In the genomic region with DNA sequence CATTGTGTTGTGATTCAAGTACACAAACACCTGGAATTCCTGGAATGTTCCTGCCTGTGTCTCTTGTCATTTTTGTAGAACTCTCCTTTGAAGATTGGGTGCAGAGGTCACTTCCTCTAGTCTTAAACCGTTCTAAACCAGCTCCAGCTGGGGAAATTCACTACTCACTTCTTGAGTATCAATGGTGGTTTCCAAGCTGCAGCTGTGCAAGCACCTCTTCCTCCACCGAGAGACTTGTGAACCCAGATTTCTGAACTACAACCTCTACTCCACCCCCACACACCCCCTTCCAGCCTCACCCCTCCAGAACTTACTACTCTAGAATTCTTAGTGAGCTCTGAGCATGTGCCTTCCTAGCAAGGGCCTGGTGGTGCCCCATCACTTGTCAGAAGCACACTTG, we compare ENCODE assay signal across 16 mouse cellular contexts.
A peak's percentile ranks its signal among the peaks of the same experiment; 100 is the strongest.
DNase-seq lines count a peak whose midpoint lies in the region; ATAC-seq lines count a peak whose summit lies in the region.
"Had no signal": no experiment of that assay in that cellular context is flagged by ENCODE, and none has a peak within 500 bp of the region (broad histone marks: within the 10 kb centered on the region; RNA-seq: fewer than 3 reads in every experiment).

No protein-coding gene starts in this region.

- no peaks in the 10 kb centered on the region for H3K9me3 ChIP-seq in kidney, embryonic 15.5 days (replicated peaks)
- H3K9me3 ChIP-seq: hindbrain, embryonic 10.5 days had no signal

- peak; percentile 17 for DNase-seq in kidney, adult 9 months
- peak; percentile 28 for DNase-seq in ES-CJ7 (ENCODE audit: low read depth, low spot score)
- peak; percentile 16 for DNase-seq in forelimb bud, embryonic 11.5 days (ENCODE audit: low read depth, low spot score)
- DNase-seq in thymus, postnatal 14 days, result peak; percentile 54
- no peak for DNase-seq in layer of hippocampus, adult 11-12 months (ENCODE audit: low spot score)
- DNase-seq in cerebellum, adult 18-20 months, result no peak
- DNase-seq in right cerebral cortex, adult 18-20 months, result no peak
- DNase-seq: cerebellum, postnatal 36 days; layer of hippocampus, postnatal 36 days; lung, postnatal 14 days; right cerebral cortex, postnatal 4 days had no signal

- no peak for ATAC-seq in kidney, embryonic 15.5 days (replicated peaks; ENCODE audit: low FRiP score)
- ATAC-seq: forebrain, embryonic 14.5 days had no signal

- H3K4me3 ChIP-seq in kidney, embryonic 15.5 days (replicated peaks), result no peak overlapping the region
- H3K4me3 ChIP-seq: hindbrain, embryonic 10.5 days; myocyte had no signal

- H3K9ac ChIP-seq in kidney, embryonic 15.5 days, result no peak overlapping the region
- H3K9ac ChIP-seq: liver, embryonic 14.5 days had no signal

- H3K27ac ChIP-seq in kidney, embryonic 15.5 days, result no peak overlapping the region
- H3K27ac ChIP-seq: hindbrain, embryonic 10.5 days; liver, embryonic 14.5 days had no signal

- H3K27me3 ChIP-seq in kidney, embryonic 15.5 days, result no peaks in the 10 kb centered on the region

- H3K4me1 ChIP-seq in kidney, embryonic 15.5 days, result peaks cover 11% of the 10 kb centered on the region; the same call in 1 of the 2 replicates

- 29% methylated on average over 2 of the region's 2 CpGs for WGBS in kidney, embryonic 15.5 days

- H3K4me2 ChIP-seq in kidney, embryonic 15.5 days, result no peak overlapping the region

- H3K36me3 ChIP-seq in kidney, embryonic 15.5 days, result no peaks in the 10 kb centered on the region
- H3K36me3 ChIP-seq: hindbrain, embryonic 10.5 days had no signal

Comparison
In these comparisons a context has a peak if more than half of its experiments do, and no peak if none do; other contexts are left out.
1. DNase-seq: peak in kidney, adult 9 months (single experiment), ES-CJ7 (single experiment), forelimb bud, embryonic 11.5 days (single experiment) and thymus, postnatal 14 days (single experiment); none in layer of hippocampus, adult 11-12 months (single experiment), cerebellum, adult 18-20 months (0 of 2) and right cerebral cortex, adult 18-20 months (single experiment).